Mouse (Mus musculus) forebrain, embryonic 12.5 days (tissue): ENCODE results near the gene Rnf182. TPM values are rescaled to one million over a fixed set of nuclear protein-coding genes. Genes with fewer than 3 reads are reported as not detected.
A peak's percentile ranks its signal among the peaks of the same experiment; 100 is the strongest.

Experiments
- ATAC-seq: fragments of 200-750 bp; cut with Nextera tagmentation; 2 replicates; pipeline ENCODE4 v1.8.0; 2017; ENCODE audit warnings: moderate TSS enrichment; ENCODE audit not compliant: low FRiP score
- H3K27ac ChIP-seq: fragments of 300-500 bp; sonication (generic); 2 replicates; pipeline ENCODE4 v1.5.1; 2016; ENCODE audit warnings: mild to moderate bottlenecking
- H3K27me3 ChIP-seq: fragments of 300-500 bp; sonication (generic); 2 replicates; pipeline ENCODE4 v1.6.1; 2016; ENCODE audit warnings: mild to moderate bottlenecking
- H3K36me3 ChIP-seq: fragments of 300-500 bp; sonication (generic); replicated peaks from 2 replicates; pipeline ENCODE4 v1.6.1; 2016; ENCODE audit warnings: mild to moderate bottlenecking
- H3K4me1 ChIP-seq: fragments of 300-500 bp; sonication (generic); 2 replicates; pipeline ENCODE4 v1.6.1; 2016
- H3K4me2 ChIP-seq: fragments of 300-500 bp; sonication (generic); 2 replicates; pipeline ENCODE4 v1.6.1; 2016; ENCODE audit warnings: mild to moderate bottlenecking, moderate library complexity
- H3K4me3 ChIP-seq: fragments of 300-500 bp; sonication (generic); replicated peaks from 2 replicates; pipeline ENCODE4 v1.5.1; 2016; ENCODE audit warnings: mild to moderate bottlenecking
- H3K9ac ChIP-seq: fragments of 300-500 bp; sonication (generic); 2 replicates; pipeline ENCODE4 v1.6.1; 2016; ENCODE audit warnings: mild to moderate bottlenecking
- H3K9me3 ChIP-seq: fragments of 300-500 bp; sonication (generic); 2 replicates; pipeline ENCODE4 v1.6.1; 2016
- WGBS: fragments of 180-500 bp; shearing (Covaris S2); methylation state at CpG from one replicate; pipeline ENCODE4 v1.1.7; 2016; 5-methylcytosine and 5-hydroxymethylcytosine counted together
- polyA plus RNA-seq: library from polyadenylated mRNA; unstranded; fragments of >200 nt; fragmentation: Nextera tagmentation; extraction: Ambion mirVana; gene quantifications from 2 replicates; pipeline ENCODE4 v1.2.1, GENCODE M21; 2016

Gene Rnf182
- polyA plus RNA-seq, 1 experiment from 2014 or later = 17.0 TPM

GRCm38 (mm10) chr13:43666920-43667319 is 51.4 kb downstream of the Rnf182 start:
- Histone ChIP-seq H3K4me2 (no peak overlapping the region), H3K4me3 (no peak overlapping the region), H3K9me3 (no peaks in the 10 kb centered on the region), H3K9ac (no peak overlapping the region), H3K27me3 (no peaks in the 10 kb centered on the region), H3K27ac (no peak overlapping the region), H3K4me1 (no peaks in the 10 kb centered on the region), H3K36me3 (no peaks in the 10 kb centered on the region)
- ATAC-seq = no peak
- WGBS = 88% methylated on average over 6 of the region's 6 CpGs

DNA sequence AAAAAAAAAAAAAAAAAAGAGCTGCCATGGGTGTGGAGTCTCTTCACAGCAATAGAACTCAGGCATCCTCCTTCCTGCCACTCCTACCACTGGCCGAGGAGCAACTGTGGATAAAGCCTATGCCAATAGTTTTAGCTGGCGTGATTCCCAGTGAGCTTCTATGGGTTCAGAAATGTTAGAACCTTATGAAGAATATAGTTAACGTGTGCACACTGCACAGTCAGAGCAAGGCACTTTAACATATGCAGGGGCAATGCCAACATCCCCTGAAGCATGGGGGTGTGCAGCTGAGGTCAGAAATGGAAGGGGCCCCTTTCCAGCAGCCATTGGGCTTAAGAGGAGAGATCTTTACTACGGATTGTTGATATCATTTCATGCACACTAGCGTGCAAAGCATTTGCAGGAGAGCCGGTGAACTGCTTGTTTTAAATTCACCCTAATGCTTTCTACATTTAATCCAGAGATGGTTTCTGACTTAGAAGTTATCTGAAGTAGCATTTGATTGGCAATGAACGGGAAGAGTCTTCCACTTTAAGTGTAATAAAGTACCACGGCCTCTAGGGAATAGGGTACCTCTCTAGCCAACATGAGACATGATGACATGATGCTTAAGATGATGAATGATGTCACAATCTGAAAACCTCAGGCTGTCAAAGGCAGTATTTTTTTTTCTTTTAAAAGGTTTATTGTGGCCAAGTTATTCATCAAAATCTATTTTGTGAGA is 61.8 kb downstream of the Rnf182 start:
- Histone ChIP-seq H3K27ac (no peak overlapping the region), H3K27me3 (no peaks in the 10 kb centered on the region), H3K36me3 (no peaks in the 10 kb centered on the region), H3K9me3 (no peaks in the 10 kb centered on the region), H3K4me3 (no peak overlapping the region), H3K4me1 (no peaks in the 10 kb centered on the region), H3K9ac (no peak overlapping the region), H3K4me2 (no peak overlapping the region)
- ATAC-seq = no peak
- WGBS = 90% methylated on average over 8 of the region's 8 CpGs

- H3K27ac ChIP-seq = no peak overlapping the region
- H3K9me3 ChIP-seq = no peaks in the 10 kb centered on the region
- no peak overlapping the region for H3K4me3 ChIP-seq
- H3K4me2 ChIP-seq = no peak overlapping the region
- H3K4me1 ChIP-seq = no peaks in the 10 kb centered on the region
- H3K27me3 ChIP-seq = no peaks in the 10 kb centered on the region
- no peak overlapping the region for H3K9ac ChIP-seq
- no peak for ATAC-seq
- H3K36me3 ChIP-seq = no peaks in the 10 kb centered on the region
- WGBS = 88% methylated on average over 5 of the region's 5 CpGs
Measured at GRCm38 (mm10) chr13:43677883-43678244, 62.4 kb downstream of the Rnf182 start.

GRCm38 (mm10) chr13:43684499-43684994 is 69.0 kb downstream of the Rnf182 start:
- H3K9ac ChIP-seq = no peak overlapping the region
- H3K27ac ChIP-seq = 0 out of 2 replicates have a peak overlapping the region, but pooled peaks have one; percentile 31
- H3K4me3 ChIP-seq = no peak overlapping the region
- H3K9me3 ChIP-seq = no peaks in the 10 kb centered on the region
- peaks cover 13% of the 10 kb centered on the region for H3K4me1 ChIP-seq
- H3K4me2 ChIP-seq = no peak overlapping the region
- no peaks in the 10 kb centered on the region for H3K36me3 ChIP-seq
- H3K27me3 ChIP-seq = no peaks in the 10 kb centered on the region
- no peak for ATAC-seq
- 67% methylated on average over 8 of the region's 8 CpGs for WGBS

DNA sequence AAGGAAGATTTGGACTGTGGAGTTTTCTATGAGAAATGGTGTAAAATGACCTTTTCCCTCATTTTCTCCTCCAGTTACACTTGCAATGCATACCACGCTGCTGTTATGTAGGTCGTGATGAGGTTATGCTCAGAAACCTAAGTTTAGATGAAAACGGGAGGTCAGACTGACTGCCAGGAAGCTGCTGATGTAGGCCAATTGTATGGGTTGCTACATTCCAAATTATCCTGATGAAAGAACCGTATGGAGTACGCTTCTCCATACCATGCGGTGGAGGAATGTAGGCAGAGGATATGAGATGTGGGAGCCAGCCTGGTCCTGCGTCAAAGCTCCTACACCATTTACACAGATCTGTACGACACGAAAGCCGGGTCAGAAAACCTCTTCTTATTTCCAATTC is 72.6 kb downstream of the Rnf182 start:
- H3K9ac ChIP-seq = no peak overlapping the region
- H3K27me3 ChIP-seq = peaks cover 6% of the 10 kb centered on the region; the same call in 1 of the 2 replicates
- H3K27ac ChIP-seq = no peak overlapping the region
- no peak overlapping the region for H3K4me2 ChIP-seq
- peaks cover 30% of the 10 kb centered on the region for H3K4me1 ChIP-seq
- H3K36me3 ChIP-seq = no peaks in the 10 kb centered on the region
- H3K9me3 ChIP-seq = no peaks in the 10 kb centered on the region
- ATAC-seq = no peak
- no peak overlapping the region for H3K4me3 ChIP-seq
- 92% methylated on average over 10 of the region's 10 CpGs for WGBS

- no peak overlapping the region for H3K4me3 ChIP-seq
Measured at GRCm38 (mm10) chr13:43691755-43692154, 76.2 kb downstream of the Rnf182 start.

GRCm38 (mm10) chr13:43695521-43695920 is 80.0 kb downstream of the Rnf182 start:
- ATAC-seq = no peak
- H3K27me3 ChIP-seq = peaks cover 4% of the 10 kb centered on the region
- no peaks in the 10 kb centered on the region for H3K9me3 ChIP-seq
- H3K27ac ChIP-seq = no peak overlapping the region
- no peak overlapping the region for H3K4me3 ChIP-seq
- no peak overlapping the region for H3K4me2 ChIP-seq
- no peak overlapping the region for H3K9ac ChIP-seq
- peaks cover 10% of the 10 kb centered on the region; the same call in 1 of the 2 replicates for H3K4me1 ChIP-seq
- H3K36me3 ChIP-seq = no peaks in the 10 kb centered on the region

More at GRCm38 (mm10) chr13:43691755-43692154, 76.2 kb downstream of the Rnf182 start:
- Histone ChIP-seq H3K9ac (no peak overlapping the region), H3K4me2 (0 out of 2 replicates have a peak overlapping the region, but pooled peaks have one; percentile 15), H3K9me3 (no peaks in the 10 kb centered on the region), H3K27me3 (peaks cover 6% of the 10 kb centered on the region), H3K4me1 (peaks cover 23% of the 10 kb centered on the region), H3K27ac (no peak overlapping the region), H3K36me3 (no peaks in the 10 kb centered on the region)
- no peak for ATAC-seq
- 65% methylated on average over 3 of the region's 3 CpGs for WGBS

DNA sequence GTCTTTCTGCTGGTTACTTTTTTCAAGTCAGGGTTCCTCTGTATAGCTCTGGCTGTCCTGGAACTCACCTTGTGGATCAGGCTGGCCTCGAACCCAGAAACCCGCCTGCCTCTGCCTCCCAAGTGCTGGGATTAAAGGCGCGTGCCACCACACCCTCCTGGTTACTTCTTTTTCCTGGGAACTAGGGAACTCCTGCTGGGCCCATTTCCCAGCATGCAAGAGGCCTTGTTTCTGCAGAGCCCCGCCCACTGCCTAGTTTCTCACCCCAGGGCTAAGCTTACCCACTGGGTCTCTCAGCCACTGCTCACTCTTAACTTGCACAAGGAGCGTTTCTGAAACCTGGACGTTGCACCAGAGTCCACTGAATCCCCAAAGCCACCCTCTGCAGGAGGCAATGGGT is 80.5 kb downstream of the Rnf182 start:
- no peaks in the 10 kb centered on the region for H3K9me3 ChIP-seq
- ATAC-seq = no peak
- peaks cover 5% of the 10 kb centered on the region; the same call in 1 of the 2 replicates for H3K4me1 ChIP-seq
- WGBS = 89% methylated on average over 7 of the region's 7 CpGs
- H3K27me3 ChIP-seq = no peaks in the 10 kb centered on the region; the same call in none of the 2 replicates
- no peak overlapping the region for H3K27ac ChIP-seq
- H3K4me3 ChIP-seq = no peak overlapping the region
- H3K36me3 ChIP-seq = no peaks in the 10 kb centered on the region
- no peak overlapping the region for H3K9ac ChIP-seq
- no peak overlapping the region for H3K4me2 ChIP-seq

DNA sequence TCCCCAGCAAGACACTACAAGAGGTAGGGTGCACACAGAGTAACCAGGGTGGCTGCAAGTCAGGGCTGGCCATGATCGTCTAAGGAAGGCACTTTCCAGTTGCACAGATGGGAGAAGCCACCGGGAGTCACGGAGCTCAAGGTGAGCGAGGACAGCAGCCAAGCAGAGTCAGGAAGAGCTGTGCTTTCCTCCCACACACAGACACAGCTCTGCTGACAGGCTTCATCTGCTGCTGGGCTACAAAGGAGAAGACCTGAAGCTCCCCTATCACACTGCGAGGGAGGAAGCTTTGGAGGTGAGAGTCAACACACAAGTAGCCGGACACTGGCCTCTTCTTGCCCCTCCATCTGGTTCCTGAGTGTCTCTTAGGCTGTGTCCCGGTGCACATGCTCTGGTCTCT is 83.0 kb downstream of the Rnf182 start:
- Histone ChIP-seq H3K9me3 (no peaks in the 10 kb centered on the region), H3K27ac (no peak overlapping the region), H3K4me3 (no peak overlapping the region), H3K27me3 (no peaks in the 10 kb centered on the region; the same call in 1 of the 2 replicates), H3K9ac (no peak overlapping the region), H3K4me1 (no peaks in the 10 kb centered on the region), H3K36me3 (no peaks in the 10 kb centered on the region), H3K4me2 (no peak overlapping the region)
- ATAC-seq = no peak
- 83% methylated on average over 7 of the region's 7 CpGs for WGBS

- H3K27ac ChIP-seq = no peak overlapping the region
Measured at GRCm38 (mm10) chr13:43703471-43703870, 88.0 kb downstream of the Rnf182 start.

GRCm38 (mm10) chr13:43704533-43705116 is 89.1 kb downstream of the Rnf182 start:
- no peaks in the 10 kb centered on the region for H3K4me1 ChIP-seq
- no peak overlapping the region for H3K4me2 ChIP-seq
- no peak overlapping the region for H3K9ac ChIP-seq
- ATAC-seq = no peak
- H3K27ac ChIP-seq = no peak overlapping the region
- H3K9me3 ChIP-seq = no peaks in the 10 kb centered on the region
- no peak overlapping the region for H3K4me3 ChIP-seq
- WGBS = 76% methylated on average over 7 of the region's 7 CpGs
- no peaks in the 10 kb centered on the region for H3K27me3 ChIP-seq
- H3K36me3 ChIP-seq = no peaks in the 10 kb centered on the region

More at GRCm38 (mm10) chr13:43703471-43703870, 88.0 kb downstream of the Rnf182 start:
- no peak for ATAC-seq
- 26% methylated on average over 7 of the region's 7 CpGs for WGBS
- Histone ChIP-seq H3K4me2 (no peak overlapping the region), H3K4me1 (no peaks in the 10 kb centered on the region), H3K9me3 (no peaks in the 10 kb centered on the region), H3K9ac (no peak overlapping the region), H3K4me3 (no peak overlapping the region), H3K27me3 (no peaks in the 10 kb centered on the region), H3K36me3 (no peaks in the 10 kb centered on the region)

GRCm38 (mm10) chr13:43706387-43706786 is 90.9 kb downstream of the Rnf182 start:
- Histone ChIP-seq H3K4me2 (no peak overlapping the region), H3K4me1 (peaks cover under 1% of the 10 kb centered on the region; the same call in 1 of the 2 replicates), H3K4me3 (no peak overlapping the region), H3K36me3 (no peaks in the 10 kb centered on the region), H3K27me3 (no peaks in the 10 kb centered on the region), H3K27ac (no peak overlapping the region), H3K9me3 (no peaks in the 10 kb centered on the region), H3K9ac (no peak overlapping the region)
- 76% methylated on average over 4 of the region's 4 CpGs for WGBS
- ATAC-seq = no peak
